ENCODE assay signal across 8 mouse cellular contexts in the genomic region with DNA sequence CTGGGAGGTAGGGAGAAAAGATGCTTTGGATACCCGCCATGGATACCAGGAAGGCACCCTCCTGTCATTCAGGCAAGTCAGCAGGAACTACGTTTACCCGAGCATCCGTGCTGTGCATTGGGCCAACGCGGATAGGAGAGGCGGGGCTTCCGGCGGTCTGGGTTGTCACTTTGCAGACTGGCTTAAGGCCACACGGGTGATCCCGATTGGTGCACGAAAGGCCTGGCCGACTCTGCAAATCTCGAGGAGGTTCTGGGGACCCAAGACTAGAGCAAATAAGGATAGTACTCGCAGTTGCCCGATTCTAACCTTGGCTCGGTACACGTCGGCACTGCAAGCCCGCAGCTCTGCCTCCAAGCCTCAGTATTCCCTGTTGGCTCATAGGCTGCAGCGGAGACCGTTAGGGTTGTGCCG. TPM values are rescaled to one million over a fixed set of nuclear protein-coding genes. Genes with fewer than 3 reads are reported as not detected.
DNase-seq lines count a peak whose midpoint lies in the region; ATAC-seq and TF ChIP-seq lines count a peak whose summit lies in the region.

Gene Zfp324 (plus strand): TSS at position 161 of the 414 bp plus-strand sequence.

- peak within 1 kb of the TSS; percentile 88 for H3K27ac ChIP-seq in forebrain, embryonic 14.5 days (ENCODE audit: low read depth, low read length)
- peak within 1 kb of the TSS; percentile 84 for H3K27ac ChIP-seq in liver, postnatal 0 days (ENCODE audit: low read depth)
- peak within 1 kb of the TSS; percentile 93 for H3K27ac ChIP-seq in neural tube, embryonic 13.5 days (replicated peaks)
- peak within 1 kb of the TSS; percentile 46; the same call in 1 of the 2 replicates for H3K27ac ChIP-seq in testis, adult 2 months (ENCODE audit: control insufficient read depth, insufficient read depth, low read depth, low read length)

- TF ChIP-seq EP300 in liver, postnatal 0 days (IDR thresholded peaks at IDR 0.05; ENCODE audit: low read depth) = no peak

- DNase-seq in G1E (ENCODE audit: low spot score) = peak; percentile 96
- DNase-seq in cerebellum, adult 11-12 months = peak; percentile 94
- DNase-seq in forebrain, embryonic 14.5 days (ENCODE audit: low spot score) = peak; percentile 95
- DNase-seq in heart, postnatal 10 days = peak; percentile 93
- peak; percentile 94 for DNase-seq in layer of hippocampus, adult 11-12 months (ENCODE audit: low spot score)
- peak; percentile 91 for DNase-seq in liver, postnatal 0 days

- H3K27me3 ChIP-seq in G1E (ENCODE audit: insufficient read depth, low read length) = no peaks in the 10 kb centered on the region
- no peaks in the 10 kb centered on the region for H3K27me3 ChIP-seq in forebrain, embryonic 14.5 days (replicated peaks; ENCODE audit: control insufficient read depth, insufficient read depth, low read length)
- no peaks in the 10 kb centered on the region for H3K27me3 ChIP-seq in liver, postnatal 0 days (ENCODE audit: insufficient read depth, low read length)
- H3K27me3 ChIP-seq in neural tube, embryonic 13.5 days = no peaks in the 10 kb centered on the region
- no peaks in the 10 kb centered on the region for H3K27me3 ChIP-seq in testis, adult 2 months (ENCODE audit: control insufficient read depth, insufficient read depth, low read length)

- H3K9me3 ChIP-seq in G1E (replicated peaks) = no peaks in the 10 kb centered on the region
- no peaks in the 10 kb centered on the region for H3K9me3 ChIP-seq in forebrain, embryonic 14.5 days (replicated peaks; ENCODE audit: control insufficient read depth, low read length)
- H3K9me3 ChIP-seq in liver, postnatal 0 days (ENCODE audit: low read length) = no peaks in the 10 kb centered on the region
- no peaks in the 10 kb centered on the region for H3K9me3 ChIP-seq in neural tube, embryonic 13.5 days

- peaks cover 24% of the 10 kb centered on the region for H3K4me1 ChIP-seq in G1E (ENCODE audit: insufficient read depth, low read depth, low read length)
- peaks cover 15% of the 10 kb centered on the region for H3K4me1 ChIP-seq in forebrain, embryonic 14.5 days (ENCODE audit: control insufficient read depth, insufficient read depth, low read length)
- H3K4me1 ChIP-seq in liver, postnatal 0 days (ENCODE audit: insufficient read depth) = peaks cover 24% of the 10 kb centered on the region
- H3K4me1 ChIP-seq in neural tube, embryonic 13.5 days (replicated peaks) = peaks cover 34% of the 10 kb centered on the region
- peaks cover 5% of the 10 kb centered on the region; the same call in 1 of the 2 replicates for H3K4me1 ChIP-seq in testis, adult 2 months (ENCODE audit: control insufficient read depth, insufficient read depth, low read length)

- peaks cover 25% of the 10 kb centered on the region for H3K36me3 ChIP-seq in G1E (replicated peaks)
- peaks cover 19% of the 10 kb centered on the region for H3K36me3 ChIP-seq in forebrain, embryonic 14.5 days (ENCODE audit: control insufficient read depth, insufficient read depth, low read length)
- H3K36me3 ChIP-seq in liver, postnatal 0 days (replicated peaks; ENCODE audit: insufficient read depth, low read length) = peaks cover 19% of the 10 kb centered on the region
- H3K36me3 ChIP-seq in neural tube, embryonic 13.5 days = peaks cover 22% of the 10 kb centered on the region
- no peaks in the 10 kb centered on the region for H3K36me3 ChIP-seq in testis, adult 2 months (ENCODE audit: control insufficient read depth, insufficient read depth, low read length)

- H3K9ac ChIP-seq in forebrain, embryonic 14.5 days (ENCODE audit: low read length) = peak within 1 kb of the TSS; percentile 94
- H3K9ac ChIP-seq in liver, postnatal 0 days (replicated peaks) = peak within 1 kb of the TSS; percentile 91
- H3K9ac ChIP-seq in neural tube, embryonic 13.5 days = peak within 1 kb of the TSS; percentile 94

- H3K4me3 ChIP-seq in G1E (ENCODE audit: low read depth, low read length) = peak within 1 kb of the TSS; percentile 87
- H3K4me3 ChIP-seq in forebrain, embryonic 14.5 days (ENCODE audit: low read depth, low read length) = peak within 1 kb of the TSS; percentile 83
- peak within 1 kb of the TSS; percentile 94 for H3K4me3 ChIP-seq in liver, postnatal 0 days (ENCODE audit: low read depth, low read length)
- peak within 1 kb of the TSS; percentile 84 for H3K4me3 ChIP-seq in neural tube, embryonic 13.5 days
- peak within 1 kb of the TSS; percentile 74 for H3K4me3 ChIP-seq in testis, adult 2 months (ENCODE audit: control insufficient read depth, low read depth, low read length)

- under 1% methylated on average over 23 of the region's 23 CpGs for WGBS in forebrain, embryonic 14.5 days
- WGBS in liver, postnatal 0 days (ENCODE audit: insufficient replicate concordance) = under 1% methylated on average over 23 of the region's 23 CpGs
- WGBS in neural tube, embryonic 13.5 days = under 1% methylated on average over 23 of the region's 23 CpGs

- TF ChIP-seq CTCF in G1E (IDR thresholded peaks at IDR 0.05; ENCODE audit: low read depth, low read length) = no peak
- TF ChIP-seq CTCF in liver, postnatal 0 days (IDR thresholded peaks at IDR 0.05; ENCODE audit: low read depth) = no peak
- TF ChIP-seq CTCF in testis, adult 2 months (IDR thresholded peaks at IDR 0.05; ENCODE audit: control insufficient read depth, insufficient read depth, insufficient replicate concordance, low read depth, low read length) = no peak

- intact Hi-C loops in heart, postnatal 10 days (cut with DNase I) = loop anchor here (1.0 to 2.0 kb wide), 2 partner anchors 12 to 17 kb away; partner anchors contain the start of gene Zfp446

- ATAC-seq in G1E (ENCODE audit: extremely low read depth, insufficient number of reproducible peaks, low FRiP score, poor library complexity, severe bottlenecking) = peak; percentile 98
- peak; percentile 93 for ATAC-seq in forebrain, embryonic 14.5 days
- ATAC-seq in liver, postnatal 0 days = peak; percentile 94
- peak; percentile 91 for ATAC-seq in neural tube, embryonic 13.5 days (ENCODE audit: low read depth)

- peak within 1 kb of the TSS; percentile 93 for H3K4me2 ChIP-seq in forebrain, embryonic 14.5 days (ENCODE audit: low read length)
- H3K4me2 ChIP-seq in liver, postnatal 0 days (ENCODE audit: low read depth, low read length) = peak within 1 kb of the TSS; percentile 100
- H3K4me2 ChIP-seq in neural tube, embryonic 13.5 days = peak within 1 kb of the TSS; percentile 94

- peak; percentile 60 for TF ChIP-seq POLR2A in testis, adult 2 months (IDR thresholded peaks at IDR 0.05; ENCODE audit: control insufficient read depth, low read depth, low read length)

RNA-seq across cellular contexts. Expression of gene Zfp324, which starts in this region (rescaled TPM):
- total RNA-seq in G1E (2014; fragmentation: Nextera tagmentation) = 3.7 and 5.9 TPM in 2 replicates
- total RNA-seq in G1E (2017) = 6.2 and 7.0 TPM in 2 replicates
- polyA plus RNA-seq in G1E (2012) = 2.4 and 2.7 TPM in 2 replicates
- polyA plus RNA-seq in forebrain, embryonic 14.5 days (2014; fragmentation: Nextera tagmentation; extraction: Ambion mirVana) = 10.1 and 11.4 TPM in 2 replicates
- 1 to 10 TPM; 4.0 to 7.4 TPM for total RNA-seq in heart, postnatal 10 days (2021)
- 1.5 and 1.9 TPM in 2 replicates for polyA plus RNA-seq in liver, postnatal 0 days (2015; fragmentation: Nextera tagmentation; extraction: Ambion mirVana)
- 11.8 and 14.3 TPM in 2 replicates for polyA plus RNA-seq in neural tube, embryonic 13.5 days (2015; fragmentation: Nextera tagmentation; extraction: Ambion mirVana)
- polyA plus RNA-seq in testis, adult 2 months (2012; rRNA removed) = 0.60 and 0.75 TPM in 2 replicates

Comparison
In these comparisons a context has a peak if more than half of its experiments do, and no peak if none do; other contexts are left out.
1. Peak in every context shown above with its lines: DNase-seq, ATAC-seq, H3K4me3 ChIP-seq and H3K27ac ChIP-seq.